Mouse (Mus musculus): ENCODE data around the gene Rasa4. TPM values are rescaled to one million over a fixed set of nuclear protein-coding genes. Genes with fewer than 3 reads are reported as not detected.

Rasa4 gene
- polyA plus RNA-seq, 1 experiment from 2014 or later, result 4.7 TPM

- peak within 1 kb of the TSS; percentile 90 for H3K4me3 ChIP-seq (ENCODE audit: low read depth, low read length)
- H3K4me2 ChIP-seq (ENCODE audit: low read depth), result peak within 1 kb of the TSS; percentile 71
- H3K9ac ChIP-seq (ENCODE audit: low read length), result peak within 1 kb of the TSS; percentile 87
- peak; percentile 98 for DNase-seq (ENCODE audit: low spot score)
- 3% methylated on average over 42 of the region's 42 CpGs for WGBS
- peaks cover 6% of the 10 kb centered on the region for H3K36me3 ChIP-seq (ENCODE audit: control insufficient read depth, insufficient read depth, low read length)
- peaks cover 14% of the 10 kb centered on the region for H3K4me1 ChIP-seq (ENCODE audit: control insufficient read depth, insufficient read depth, low read length)
- ATAC-seq (ENCODE audit: insufficient read depth, low FRiP score, low TSS enrichment), result peak; percentile 90
- H3K9me3 ChIP-seq (ENCODE audit: control insufficient read depth, low read length), result no peaks in the 10 kb centered on the region
- H3K27me3 ChIP-seq (ENCODE audit: control insufficient read depth, insufficient read depth, low read length), result no peaks in the 10 kb centered on the region
- H3K27ac ChIP-seq (ENCODE audit: low read depth, low read length), result 0 out of 2 replicates have a peak within 1 kb of the TSS, but pooled peaks have one; percentile 27
Observed at GRCm38 (mm10) chr5:136115891-136116783, 32.4 kb downstream of the Rasa4 start, which contains the start of gene Polr2j. TSS of gene Polr2j (plus strand) at chr5:136116631.

- DNase-seq (ENCODE audit: low spot score) (no peak), ATAC-seq (ENCODE audit: insufficient read depth, low FRiP score, low TSS enrichment) (peak; percentile 64)
- Histone ChIP-seq H3K4me3 (ENCODE audit: low read depth, low read length) (peak overlapping the region; percentile 90), H3K9me3 (ENCODE audit: control insufficient read depth, low read length) (no peaks in the 10 kb centered on the region), H3K4me2 (ENCODE audit: low read depth) (peak overlapping the region; percentile 71), H3K27ac (ENCODE audit: low read depth, low read length) (0 out of 2 replicates have a peak overlapping the region, but pooled peaks have one; percentile 27), H3K9ac (ENCODE audit: low read length) (peak overlapping the region; percentile 87), H3K27me3 (ENCODE audit: control insufficient read depth, insufficient read depth, low read length) (no peaks in the 10 kb centered on the region), H3K36me3 (ENCODE audit: control insufficient read depth, insufficient read depth, low read length) (peaks cover 6% of the 10 kb centered on the region), H3K4me1 (ENCODE audit: control insufficient read depth, insufficient read depth, low read length) (peaks cover 14% of the 10 kb centered on the region)
- 0% methylated on average over 21 of the region's 22 CpGs for WGBS
Observed at GRCm38 (mm10) chr5:136116784-136117112, 33.0 kb downstream of the Rasa4 start.

- H3K36me3 ChIP-seq (ENCODE audit: control insufficient read depth, insufficient read depth, low read length), result peaks cover 27% of the 10 kb centered on the region
Observed at GRCm38 (mm10) chr5:136122165-136122564, 38.4 kb downstream of the Rasa4 start.

GRCm38 (mm10) chr5:136135571-136136291, 52.0 kb downstream of the Rasa4 start, which contains the start of the genes Lrwd1 and Alkbh4:
TSS of gene Lrwd1 (minus strand) at chr5:136136074.
TSS of gene Alkbh4 (plus strand) at chr5:136136146.
- Histone ChIP-seq H3K9me3 (ENCODE audit: control insufficient read depth, low read length) (no peaks in the 10 kb centered on the region), H3K27me3 (ENCODE audit: control insufficient read depth, insufficient read depth, low read length) (no peaks in the 10 kb centered on the region), H3K9ac (ENCODE audit: low read length) (peak within 1 kb of the TSS; percentile 77), H3K4me1 (ENCODE audit: control insufficient read depth, insufficient read depth, low read length) (0 out of 2 replicates have a peak, but pooled peaks cover 5% of the 10 kb centered on the region), H3K36me3 (ENCODE audit: control insufficient read depth, insufficient read depth, low read length) (peaks cover 13% of the 10 kb centered on the region), H3K4me3 (ENCODE audit: low read depth, low read length) (peak within 1 kb of the TSS; percentile 70), H3K27ac (ENCODE audit: low read depth, low read length) (no peak within 1 kb of the TSS), H3K4me2 (ENCODE audit: low read depth) (peak within 1 kb of the TSS; percentile 61)
- peak; percentile 96 for DNase-seq (ENCODE audit: low spot score)
- WGBS, result 1% methylated on average over 60 of the region's 60 CpGs
- ATAC-seq (ENCODE audit: insufficient read depth, low FRiP score, low TSS enrichment), result peak; percentile 86

More at GRCm38 (mm10) chr5:136122165-136122564, 38.4 kb downstream of the Rasa4 start:
- H3K27ac ChIP-seq (ENCODE audit: low read depth, low read length), result no peak overlapping the region
- H3K27me3 ChIP-seq (ENCODE audit: control insufficient read depth, insufficient read depth, low read length), result no peaks in the 10 kb centered on the region
- no peak overlapping the region for H3K4me3 ChIP-seq (ENCODE audit: low read depth, low read length)
- no peak overlapping the region for H3K4me2 ChIP-seq (ENCODE audit: low read depth)
- no peaks in the 10 kb centered on the region for H3K9me3 ChIP-seq (ENCODE audit: control insufficient read depth, low read length)
- DNase-seq (ENCODE audit: low spot score) (no peak), ATAC-seq (ENCODE audit: insufficient read depth, low FRiP score, low TSS enrichment) (no peak)
- peaks cover 6% of the 10 kb centered on the region for H3K4me1 ChIP-seq (ENCODE audit: control insufficient read depth, insufficient read depth, low read length)
- H3K9ac ChIP-seq (ENCODE audit: low read length), result no peak overlapping the region
- 93% methylated on average over 10 of the region's 10 CpGs for WGBS

GRCm38 (mm10) chr5:136136292-136136990, 52.7 kb downstream of the Rasa4 start:
- DNase-seq (ENCODE audit: low spot score), result no peak
- Histone ChIP-seq H3K27me3 (ENCODE audit: control insufficient read depth, insufficient read depth, low read length) (no peaks in the 10 kb centered on the region), H3K9ac (ENCODE audit: low read length) (peak overlapping the region; percentile 66), H3K4me2 (ENCODE audit: low read depth) (peak overlapping the region; percentile 61), H3K4me3 (ENCODE audit: low read depth, low read length) (peak overlapping the region; percentile 70), H3K4me1 (ENCODE audit: control insufficient read depth, insufficient read depth, low read length) (0 out of 2 replicates have a peak, but pooled peaks cover 5% of the 10 kb centered on the region), H3K27ac (ENCODE audit: low read depth, low read length) (no peak overlapping the region), H3K9me3 (ENCODE audit: control insufficient read depth, low read length) (no peaks in the 10 kb centered on the region), H3K36me3 (ENCODE audit: control insufficient read depth, insufficient read depth, low read length) (peaks cover 18% of the 10 kb centered on the region)
- peak; percentile 7; the same call in 1 of the 2 replicates for ATAC-seq (ENCODE audit: insufficient read depth, low FRiP score, low TSS enrichment)
- WGBS, result 8% methylated on average over 20 of the region's 20 CpGs

GRCm38 (mm10) chr5:136137658-136138274, 54.0 kb downstream of the Rasa4 start:
- no peaks in the 10 kb centered on the region for H3K9me3 ChIP-seq (ENCODE audit: control insufficient read depth, low read length)
- no peak overlapping the region for H3K4me2 ChIP-seq (ENCODE audit: low read depth)
- peak; percentile 69 for DNase-seq (ENCODE audit: low spot score)
- H3K36me3 ChIP-seq (ENCODE audit: control insufficient read depth, insufficient read depth, low read length), result peaks cover 18% of the 10 kb centered on the region
- no peak overlapping the region for H3K4me3 ChIP-seq (ENCODE audit: low read depth, low read length)
- H3K27me3 ChIP-seq (ENCODE audit: control insufficient read depth, insufficient read depth, low read length), result no peaks in the 10 kb centered on the region
- 0 out of 2 replicates have a peak, but pooled peaks cover 5% of the 10 kb centered on the region for H3K4me1 ChIP-seq (ENCODE audit: control insufficient read depth, insufficient read depth, low read length)
- H3K27ac ChIP-seq (ENCODE audit: low read depth, low read length), result no peak overlapping the region
- H3K9ac ChIP-seq (ENCODE audit: low read length), result no peak overlapping the region
- no peak for ATAC-seq (ENCODE audit: insufficient read depth, low FRiP score, low TSS enrichment)
- 73% methylated on average over 13 of the region's 13 CpGs for WGBS

- 0 out of 2 replicates have a peak, but pooled peaks cover 5% of the 10 kb centered on the region for H3K4me1 ChIP-seq (ENCODE audit: control insufficient read depth, insufficient read depth, low read length)
- WGBS, result 92% methylated on average over 13 of the region's 13 CpGs
- H3K9ac ChIP-seq (ENCODE audit: low read length), result no peak overlapping the region
- DNase-seq (ENCODE audit: low spot score) (no peak), ATAC-seq (ENCODE audit: insufficient read depth, low FRiP score, low TSS enrichment) (no peak)
- no peaks in the 10 kb centered on the region for H3K9me3 ChIP-seq (ENCODE audit: control insufficient read depth, low read length)
- H3K4me3 ChIP-seq (ENCODE audit: low read depth, low read length), result no peak overlapping the region
- peaks cover 18% of the 10 kb centered on the region for H3K36me3 ChIP-seq (ENCODE audit: control insufficient read depth, insufficient read depth, low read length)
- no peak overlapping the region for H3K27ac ChIP-seq (ENCODE audit: low read depth, low read length)
- H3K4me2 ChIP-seq (ENCODE audit: low read depth), result no peak overlapping the region
- no peaks in the 10 kb centered on the region for H3K27me3 ChIP-seq (ENCODE audit: control insufficient read depth, insufficient read depth, low read length)
Observed at GRCm38 (mm10) chr5:136139393-136139792, 55.7 kb downstream of the Rasa4 start.

GRCm38 (mm10) chr5:136140057-136140482, 56.4 kb downstream of the Rasa4 start:
- Histone ChIP-seq H3K4me2 (ENCODE audit: low read depth) (no peak overlapping the region), H3K27ac (ENCODE audit: low read depth, low read length) (no peak overlapping the region), H3K4me3 (ENCODE audit: low read depth, low read length) (no peak overlapping the region), H3K9ac (ENCODE audit: low read length) (no peak overlapping the region), H3K4me1 (ENCODE audit: control insufficient read depth, insufficient read depth, low read length) (0 out of 2 replicates have a peak, but pooled peaks cover 1% of the 10 kb centered on the region), H3K9me3 (ENCODE audit: control insufficient read depth, low read length) (no peaks in the 10 kb centered on the region), H3K27me3 (ENCODE audit: control insufficient read depth, insufficient read depth, low read length) (no peaks in the 10 kb centered on the region), H3K36me3 (ENCODE audit: control insufficient read depth, insufficient read depth, low read length) (peaks cover 18% of the 10 kb centered on the region)
- ATAC-seq (ENCODE audit: insufficient read depth, low FRiP score, low TSS enrichment) (no peak), DNase-seq (ENCODE audit: low spot score) (no peak)
- 92% methylated on average over 10 of the region's 10 CpGs for WGBS

Data from neural tube, embryonic 11.5 days (tissue).